Mouse (Mus musculus): ENCODE data around the gene P2ry2.

GRCm38 (mm10) chr7:101048247-101048646, 35.6 kb upstream of the P2ry2 start:
- TF ChIP-seq SIN3A (IDR thresholded peaks at IDR 0.05; ENCODE audit: low read length): no peak
- no peak for TF ChIP-seq USF1 (IDR thresholded peaks at IDR 0.05; ENCODE audit: low read depth, low read length)
- no peak for TF ChIP-seq TCF12 (IDR thresholded peaks at IDR 0.05; ENCODE audit: low read depth, low read length)
- TF ChIP-seq MAX (IDR thresholded peaks at IDR 0.05; ENCODE audit: low read length): no peak
- no peak for TF ChIP-seq EP300 (IDR thresholded peaks at IDR 0.05; ENCODE audit: low read length)
- no peak for TF ChIP-seq HCFC1 (IDR thresholded peaks at IDR 0.05; ENCODE audit: low read depth, low read length)
- TF ChIP-seq RAD21 (IDR thresholded peaks at IDR 0.05; ENCODE audit: low read depth, low read length): no peak
- TF ChIP-seq CTCF (conservative IDR thresholded peaks at IDR 0.05 in 1 of 2, IDR thresholded peaks at IDR 0.05 in 1 of 2; ENCODE audit: low read depth in 2 of 2, low read length in 2 of 2): no peak
- no peak for TF ChIP-seq ZNF384 (IDR thresholded peaks at IDR 0.05; ENCODE audit: low read depth, low read length)
